Mouse (Mus musculus) midbrain, embryonic 13.5 days (tissue): ENCODE data around the gene 1700031F05Rik. TPM values are rescaled to one million over a fixed set of nuclear protein-coding genes. Genes with fewer than 3 reads are reported as not detected.
"Not testable (repeated sequence)": the region's sequence is repeated elsewhere in the genome, so short reads cannot be mapped to it uniquely, and the experiment has no call there.

ENCODE experiments used
- ATAC-seq: fragments of 200-750 bp; cut with Nextera tagmentation; 2 replicates; pipeline ENCODE4 v1.8.0; 2017; ENCODE audit warnings: mild to moderate bottlenecking, moderate TSS enrichment, moderate library complexity
- H3K27ac ChIP-seq: fragments of 300-500 bp; sonication (generic); 2 replicates; pipeline ENCODE4 v1.5.1; 2015; ENCODE audit warnings: inconsistent platforms, mild to moderate bottlenecking, moderate library complexity
- H3K27me3 ChIP-seq: fragments of 300-500 bp; sonication (generic); 2 replicates; pipeline ENCODE4 v1.6.1; 2015; ENCODE audit warnings: mild to moderate bottlenecking, inconsistent platforms
- H3K36me3 ChIP-seq: fragments of 300-500 bp; sonication (generic); 2 replicates; pipeline ENCODE4 v1.6.1; 2015; ENCODE audit warnings: mild to moderate bottlenecking, inconsistent platforms
- H3K4me1 ChIP-seq: fragments of 300-500 bp; sonication (generic); replicated peaks from 2 replicates; pipeline ENCODE4 v1.6.1; 2015; ENCODE audit warnings: inconsistent platforms
- H3K4me2 ChIP-seq: fragments of 300-500 bp; sonication (generic); replicated peaks from 2 replicates; pipeline ENCODE4 v1.6.1; 2015; ENCODE audit warnings: moderate library complexity, mild to moderate bottlenecking, inconsistent platforms
- H3K4me3 ChIP-seq: fragments of 300-500 bp; sonication (generic); replicated peaks from 2 replicates; pipeline ENCODE4 v1.5.1; 2015; ENCODE audit warnings: mild to moderate bottlenecking, inconsistent platforms
- H3K9ac ChIP-seq: fragments of 300-500 bp; sonication (generic); replicated peaks from 2 replicates; pipeline ENCODE4 v1.6.1; 2015; ENCODE audit warnings: mild to moderate bottlenecking, inconsistent platforms
- H3K9me3 ChIP-seq: fragments of 300-500 bp; sonication (generic); 2 replicates; pipeline ENCODE4 v1.6.1; 2016; ENCODE audit warnings: mild to moderate bottlenecking, inconsistent platforms
- WGBS: fragments of 180-500 bp; shearing (Covaris S2); methylation state at CpG from one replicate; pipeline ENCODE4 v1.1.7; 2015; 5-methylcytosine and 5-hydroxymethylcytosine counted together
- polyA plus RNA-seq: library from polyadenylated mRNA; unstranded; fragments of >200 nt; fragmentation: Nextera tagmentation; extraction: Ambion mirVana; gene quantifications from 2 replicates; pipeline ENCODE4 v1.2.1, GENCODE M21; 2015

Gene 1700031F05Rik
- not detected in 2 replicates for polyA plus RNA-seq

DNA sequence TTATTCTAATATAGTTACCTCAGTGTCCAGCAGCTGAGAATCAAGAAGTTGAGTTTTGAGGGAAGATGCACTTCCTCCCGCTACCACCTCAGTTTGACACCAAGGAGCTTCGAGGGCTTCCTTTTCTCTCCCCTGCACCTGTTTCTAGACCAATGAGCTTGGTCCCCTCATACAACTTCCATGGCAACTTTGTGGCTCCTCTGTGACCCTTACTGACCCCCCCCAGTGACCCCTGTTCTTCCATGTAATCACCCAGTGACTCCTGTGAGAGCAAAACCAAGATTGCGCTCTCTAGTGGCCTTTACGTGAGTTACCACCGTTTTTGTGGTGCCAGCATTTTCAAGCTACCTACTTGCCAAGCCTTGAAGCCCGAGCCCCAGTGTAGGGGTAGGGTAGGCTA lies at the start of gene 1700031F05Rik:
Gene 1700031F05Rik, minus strand, starts transcription at position 101 of the 400 bp plus-strand sequence.
- no peaks in the 10 kb centered on the region for H3K36me3 ChIP-seq
- no peak within 1 kb of the TSS for H3K9ac ChIP-seq
- peaks cover 4% of the 10 kb centered on the region; the same call in 1 of the 2 replicates for H3K27me3 ChIP-seq
- no peak within 1 kb of the TSS for H3K4me2 ChIP-seq
- ATAC-seq: no peak
- no peaks in the 10 kb centered on the region for H3K4me1 ChIP-seq
- no peak within 1 kb of the TSS for H3K27ac ChIP-seq
- 89% methylated on average over 6 of the region's 6 CpGs for WGBS
- H3K9me3 ChIP-seq: no peaks in the 10 kb centered on the region
- no peak within 1 kb of the TSS for H3K4me3 ChIP-seq

DNA sequence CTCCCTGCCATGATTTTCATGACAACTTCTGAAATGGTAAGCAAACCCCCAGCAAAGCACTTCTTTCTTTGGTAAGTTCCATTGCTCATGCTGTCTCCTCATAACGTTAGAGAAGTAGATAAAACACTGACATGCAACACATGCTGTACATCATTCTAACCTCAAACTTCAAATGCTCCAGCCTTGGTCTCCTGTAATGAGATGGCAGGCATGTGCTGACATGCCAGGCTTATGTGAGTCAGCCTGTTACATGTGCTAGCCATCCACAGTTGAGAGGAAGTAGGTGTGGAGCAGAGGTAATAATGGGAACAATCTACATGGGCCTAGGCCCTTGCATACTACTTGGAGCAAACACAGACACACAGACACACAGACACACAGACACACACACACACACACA lies 47.1 kb upstream of the 1700031F05Rik start:
- not testable (repeated sequence) for H3K4me2 ChIP-seq, ATAC-seq, H3K4me3 ChIP-seq, H3K27ac ChIP-seq, H3K36me3 ChIP-seq, H3K4me1 ChIP-seq, H3K9me3 ChIP-seq, H3K9ac ChIP-seq
- peaks cover 11% of the 10 kb centered on the region; the same call in 1 of the 2 replicates for H3K27me3 ChIP-seq
- WGBS: 81% methylated on average over 1 of the region's 1 CpGs

DNA sequence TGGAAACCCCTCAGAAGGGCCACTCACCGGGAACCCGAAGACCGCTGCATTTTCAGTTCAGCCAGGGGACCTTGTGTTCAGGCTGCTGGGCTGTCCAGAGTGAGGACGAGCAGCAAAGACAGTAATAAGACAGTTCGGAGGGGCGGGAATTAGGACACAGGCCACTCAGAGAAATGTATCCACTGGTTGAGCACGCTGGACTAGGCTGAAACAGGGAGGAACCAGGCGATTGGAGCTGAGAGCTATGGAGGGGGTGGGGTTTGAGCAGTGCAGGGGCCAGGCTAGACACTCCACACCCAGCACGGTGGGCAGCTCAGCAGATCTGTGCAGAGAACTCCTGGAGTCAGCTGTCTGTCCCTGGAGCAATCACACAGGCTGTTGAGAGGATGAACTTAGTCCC lies 40.8 kb upstream of the 1700031F05Rik start, which contains the start of the genes Dmrtc1a and 1700011M02Rik:
Gene Dmrtc1a, minus strand, starts transcription at position 101 of the 400 bp plus-strand sequence.
Gene 1700011M02Rik, plus strand, starts transcription at position 319 of the 400 bp plus-strand sequence.
- WGBS: 89% methylated on average over 7 of the region's 9 CpGs
- H3K36me3 ChIP-seq, H3K4me1 ChIP-seq, ATAC-seq, H3K4me2 ChIP-seq, H3K4me3 ChIP-seq, H3K9me3 ChIP-seq, H3K9ac ChIP-seq, H3K27ac ChIP-seq: not testable (repeated sequence)
- peaks cover 24% of the 10 kb centered on the region; the same call in 1 of the 2 replicates for H3K27me3 ChIP-seq

DNA sequence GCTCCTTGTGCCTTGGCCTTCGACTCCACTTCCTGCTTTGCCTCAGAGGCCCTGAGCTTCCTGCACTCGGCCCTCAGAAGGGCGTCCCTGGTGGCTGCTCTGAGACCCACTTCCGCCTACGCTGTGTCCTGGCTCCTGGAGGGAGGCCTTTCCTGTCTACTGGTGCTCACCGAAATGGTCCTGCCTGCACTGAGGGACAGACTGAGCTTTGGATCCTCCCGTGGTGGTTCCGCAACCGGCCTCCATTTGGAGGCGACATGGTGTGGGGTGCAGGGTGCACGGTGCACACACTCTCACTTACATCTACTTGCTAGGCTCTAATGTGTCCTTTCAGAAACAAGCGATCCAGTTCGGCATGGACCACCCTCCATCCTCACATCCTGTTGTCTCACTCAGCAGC lies 13.3 kb downstream of the 1700031F05Rik start, which contains the start of gene Dmrtc1c2:
Gene Dmrtc1c2, minus strand, starts transcription at position 101 of the 400 bp plus-strand sequence.
- not testable (repeated sequence) for H3K4me3 ChIP-seq, H3K27ac ChIP-seq, ATAC-seq, H3K4me1 ChIP-seq, H3K9ac ChIP-seq, H3K27me3 ChIP-seq, H3K36me3 ChIP-seq, H3K4me2 ChIP-seq, H3K9me3 ChIP-seq
- 91% methylated on average over 6 of the region's 13 CpGs for WGBS

DNA sequence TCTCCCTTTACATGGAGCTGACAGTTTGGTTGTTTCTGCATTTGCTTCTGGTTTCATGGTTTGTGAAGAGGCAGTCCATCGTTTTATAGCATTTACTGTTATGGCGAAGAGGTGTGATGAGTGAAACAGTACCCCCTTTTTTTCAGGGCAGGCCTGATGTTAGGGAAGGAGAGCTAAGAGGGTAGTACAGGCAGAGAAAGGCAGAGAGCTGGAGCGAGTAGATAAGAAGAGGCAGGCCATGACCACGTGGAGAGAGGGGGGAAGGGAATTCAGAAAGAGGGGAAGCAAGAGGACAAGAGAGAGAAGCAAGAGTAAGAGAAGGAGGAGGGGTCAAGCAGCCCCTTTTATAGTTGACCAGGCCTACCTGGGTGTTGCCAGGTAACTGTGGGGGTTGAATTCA lies 55.5 kb downstream of the 1700031F05Rik start:
- no peak overlapping the region for H3K4me3 ChIP-seq
- no peak for ATAC-seq
- 73% methylated on average over 4 of the region's 4 CpGs for WGBS

More for the DNA sequence above, 55.5 kb downstream of the 1700031F05Rik start:
- no peaks in the 10 kb centered on the region for H3K36me3 ChIP-seq
- H3K27me3 ChIP-seq: peaks cover 11% of the 10 kb centered on the region; the same call in 1 of the 2 replicates
- no peaks in the 10 kb centered on the region for H3K9me3 ChIP-seq
- H3K4me1 ChIP-seq: no peaks in the 10 kb centered on the region
- H3K27ac ChIP-seq: no peak overlapping the region
- H3K9ac ChIP-seq: no peak overlapping the region
- H3K4me2 ChIP-seq: no peak overlapping the region

Other genes with a start within 250 kb of the 1700031F05Rik start
- 5.2 and 5.6 TPM in 2 replicates for gene Phka1, start 223.7 kb downstream of the 1700031F05Rik start, polyA plus RNA-seq
- not detected in 2 replicates for gene Gm3880, start 181.0 kb downstream of the 1700031F05Rik start, polyA plus RNA-seq
- gene Gm9112, start 160.3 kb downstream of the 1700031F05Rik start, polyA plus RNA-seq: not detected in 2 replicates
- gene Dmrtc1b, start 160.1 kb downstream of the 1700031F05Rik start, polyA plus RNA-seq: not detected in 2 replicates
- not detected in 2 replicates for gene Dmrtc1c1, start 65.0 kb downstream of the 1700031F05Rik start, polyA plus RNA-seq
- not detected in 2 replicates for gene Dmrtc1c2, start 13.4 kb downstream of the 1700031F05Rik start, polyA plus RNA-seq
- 1.1 and 2.0 TPM in 2 replicates for gene Dmrtc1a, start 40.7 kb upstream of the 1700031F05Rik start, polyA plus RNA-seq
- gene 1700011M02Rik, start 40.9 kb upstream of the 1700031F05Rik start, polyA plus RNA-seq: not detected in 2 replicates
- not detected in 2 replicates for gene 1700018G05Rik, start 60.4 kb upstream of the 1700031F05Rik start, polyA plus RNA-seq